Mouse (Mus musculus): ENCODE data around the gene Trpm2. TPM values are rescaled to one million over a fixed set of nuclear protein-coding genes. Genes with fewer than 3 reads are reported as not detected.

Gene Trpm2
- total RNA-seq, 1 experiment from 2014 or later = 35.8 TPM

DNA sequence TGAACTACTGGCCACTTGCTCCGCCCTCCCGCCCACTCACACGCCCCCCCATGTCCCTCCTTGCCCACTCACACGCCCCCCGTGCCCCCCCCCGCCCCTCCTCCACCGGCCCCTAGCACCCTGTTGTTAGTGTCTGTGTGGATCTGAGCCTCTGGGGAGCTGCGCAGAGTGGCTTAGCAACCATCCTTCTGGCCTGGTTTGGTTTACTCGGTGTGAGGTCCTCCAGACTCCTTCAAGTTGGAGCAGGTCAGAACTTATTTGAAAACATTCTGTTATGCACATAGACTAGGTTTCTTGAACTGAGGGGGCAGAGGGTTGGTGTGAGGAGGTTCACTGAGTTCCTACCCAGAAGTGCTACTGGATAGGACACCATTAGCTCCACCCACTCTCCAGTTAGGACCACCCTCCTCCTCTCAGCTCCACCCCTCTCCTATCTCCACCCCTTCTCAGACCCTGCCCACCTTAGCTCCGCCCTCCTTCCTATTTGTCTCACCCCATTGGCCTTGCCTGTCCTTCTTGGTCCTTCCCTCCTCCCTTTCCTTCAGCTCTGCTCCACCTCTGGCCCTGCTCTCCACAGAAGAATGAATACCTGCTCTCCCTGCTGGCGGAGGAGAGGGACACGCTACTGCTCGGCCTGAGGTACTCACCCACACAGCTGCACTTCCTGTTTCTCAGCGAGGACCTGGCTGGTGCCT lies 106.1 kb downstream of the Trpm2 start:
- ATAC-seq (replicated peaks; ENCODE audit: insufficient number of reproducible peaks, low FRiP score, low TSS enrichment, poor library complexity, severe bottlenecking) = peak; percentile 64

DNA sequence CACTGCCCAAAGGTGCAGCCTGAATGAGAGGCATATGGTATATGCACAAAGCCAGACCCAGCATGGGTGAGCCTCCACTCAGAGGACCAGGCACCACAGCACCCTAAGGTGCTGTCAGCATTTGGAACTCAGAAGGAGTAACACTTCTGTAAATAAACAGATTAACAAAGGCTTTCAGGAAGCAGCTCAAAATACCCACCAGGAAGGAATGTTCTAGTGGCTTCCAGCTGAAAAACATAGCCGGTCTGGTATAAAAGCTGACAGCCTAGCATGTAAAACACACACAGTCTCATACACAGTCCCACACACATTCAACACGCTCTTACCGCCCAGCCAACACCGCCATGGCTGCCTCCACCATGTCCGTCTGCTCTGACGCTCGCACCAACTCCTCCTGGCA lies 108.7 kb downstream of the Trpm2 start, which contains the start of gene Gm3285:
TSS of gene Gm3285 (plus strand) at position 301 of the 400 bp plus-strand sequence.
- no peak for ATAC-seq (replicated peaks; ENCODE audit: insufficient number of reproducible peaks, low FRiP score, low TSS enrichment, poor library complexity, severe bottlenecking)

Other genes starting within 250 kb of the Trpm2 start
- gene Krtap12-1, start 250.0 kb downstream of the Trpm2 start, total RNA-seq (2017) = not detected in 3 replicates
- gene Gm10100, start 244.1 kb downstream of the Trpm2 start, total RNA-seq (2017) = not detected in 3 replicates
- not detected in 3 replicates for gene Gm18596, start 227.9 kb downstream of the Trpm2 start, total RNA-seq (2017)
- not detected in 3 replicates for gene Gm9736, start 219.2 kb downstream of the Trpm2 start, total RNA-seq (2017)
- gene Gm3233, start 210.9 kb downstream of the Trpm2 start, total RNA-seq (2017) = not detected in 3 replicates
- gene Gm3238, start 199.2 kb downstream of the Trpm2 start, total RNA-seq (2017) = not detected in 3 replicates
- gene Gm7138, start 193.6 kb downstream of the Trpm2 start, total RNA-seq (2017) = not detected in 3 replicates
- not detected in 3 replicates for gene Gm3250, start 188.0 kb downstream of the Trpm2 start, total RNA-seq (2017)
- gene Gm7137, start 182.4 kb downstream of the Trpm2 start, total RNA-seq (2017) = not detected in 3 replicates
- gene Gm9639, start 175.5 kb downstream of the Trpm2 start, total RNA-seq (2017) = not detected in 3 replicates
- gene Gm19668, start 171.4 kb downstream of the Trpm2 start, total RNA-seq (2017) = not detected in 3 replicates
- not detected in 3 replicates for gene Gm9507, start 158.7 kb downstream of the Trpm2 start, total RNA-seq (2017)
- gene Gm2696, start 155.9 kb downstream of the Trpm2 start, total RNA-seq (2017) = not detected in 3 replicates
- not detected in 3 replicates for gene Krtap10-4, start 143.5 kb downstream of the Trpm2 start, total RNA-seq (2017)
- not detected in 3 replicates for gene Krtap10-10, start 134.6 kb downstream of the Trpm2 start, total RNA-seq (2017)
- not detected in 3 replicates for gene Gm36176, start 123.8 kb downstream of the Trpm2 start, total RNA-seq (2017)
- gene Gm10318, start 117.7 kb downstream of the Trpm2 start, total RNA-seq (2017) = not detected in 3 replicates
- gene Gm3285, start 108.6 kb downstream of the Trpm2 start, total RNA-seq (2017) = not detected in 3 replicates
- not detected in 3 replicates for gene Lrrc3, start 68.0 kb downstream of the Trpm2 start, total RNA-seq (2017)
- gene 1810043G02Rik, start 8.0 kb upstream of the Trpm2 start, total RNA-seq (2017) = 4.8 to 8.2 TPM (median 5.5 TPM) in 3 replicates
- gene Pfkl, start 39.5 kb upstream of the Trpm2 start, total RNA-seq (2017) = 46.0 to 51.9 TPM (median 46.4 TPM) in 3 replicates
- gene Dnmt3l, start 71.4 kb upstream of the Trpm2 start, total RNA-seq (2017) = not detected in 3 replicates
- not detected in 3 replicates for gene Aire, start 73.0 kb upstream of the Trpm2 start, total RNA-seq (2017)
- gene Icosl, start 98.7 kb upstream of the Trpm2 start, total RNA-seq (2017) = 10.0 to 15.9 TPM (median 12.7 TPM) in 3 replicates
- gene D10Jhu81e, start 199.2 kb upstream of the Trpm2 start, total RNA-seq (2017) = 25.6 to 38.1 TPM (median 29.0 TPM) in 3 replicates
- gene Pwp2, start 214.6 kb upstream of the Trpm2 start, total RNA-seq (2017) = 8.8 to 11.7 TPM (median 9.8 TPM) in 3 replicates

Data from monocyte, adult 5-6 weeks (primary cell).